Mouse (Mus musculus): ENCODE measurements at regions not wholly inside any gene's neighbourhood (a gene's known extent, or its start where the extent isn't known, plus 50 kb on each side); places are given as distances from the start of the nearest gene placed in this dataset.

GRCm38 (mm10) chr1:193623571-193623970, 253.5 kb upstream of the Camk1g start:
- DNase-seq = no peak

- no peak for DNase-seq
These were observed 248.2 kb upstream of the Camk1g start for GRCm38 (mm10) chr1:193618250-193618649.

GRCm38 (mm10) chr1:193610471-193610870, 240.4 kb upstream of the Camk1g start:
- DNase-seq = no peak

GRCm38 (mm10) chr1:193599895-193600294, 229.8 kb upstream of the Camk1g start:
- no peak for DNase-seq

- peak; percentile 38 for DNase-seq
These were observed 229.1 kb upstream of the Camk1g start for GRCm38 (mm10) chr1:193599163-193599562.

DNA sequence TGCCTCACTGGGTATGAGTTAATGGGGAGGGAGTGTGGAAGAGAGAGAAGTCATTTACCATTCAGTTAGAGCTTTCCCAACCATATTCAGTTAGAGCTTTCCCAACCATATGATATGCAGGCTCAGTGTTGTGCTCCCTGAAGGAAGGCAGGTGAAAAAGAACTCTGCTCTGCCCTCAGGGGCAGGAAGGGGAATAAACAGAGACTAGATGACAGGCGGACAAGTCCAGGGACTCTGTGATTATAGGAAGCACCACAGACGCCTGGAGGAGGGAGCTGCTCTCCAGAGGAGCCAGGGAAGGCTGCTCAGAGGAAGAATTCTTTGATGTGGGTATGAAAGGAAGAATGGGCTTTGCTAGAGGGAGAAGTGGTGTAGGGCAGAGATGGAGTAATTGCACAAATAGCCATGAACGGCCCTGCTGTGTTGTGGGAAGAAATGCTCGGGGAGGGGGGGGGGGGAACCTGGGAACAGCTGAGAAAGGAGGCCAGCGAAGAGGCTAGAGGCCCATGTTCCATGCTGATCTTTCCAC, 220.3 kb upstream of the Camk1g start:
- DNase-seq = no peak

DNA sequence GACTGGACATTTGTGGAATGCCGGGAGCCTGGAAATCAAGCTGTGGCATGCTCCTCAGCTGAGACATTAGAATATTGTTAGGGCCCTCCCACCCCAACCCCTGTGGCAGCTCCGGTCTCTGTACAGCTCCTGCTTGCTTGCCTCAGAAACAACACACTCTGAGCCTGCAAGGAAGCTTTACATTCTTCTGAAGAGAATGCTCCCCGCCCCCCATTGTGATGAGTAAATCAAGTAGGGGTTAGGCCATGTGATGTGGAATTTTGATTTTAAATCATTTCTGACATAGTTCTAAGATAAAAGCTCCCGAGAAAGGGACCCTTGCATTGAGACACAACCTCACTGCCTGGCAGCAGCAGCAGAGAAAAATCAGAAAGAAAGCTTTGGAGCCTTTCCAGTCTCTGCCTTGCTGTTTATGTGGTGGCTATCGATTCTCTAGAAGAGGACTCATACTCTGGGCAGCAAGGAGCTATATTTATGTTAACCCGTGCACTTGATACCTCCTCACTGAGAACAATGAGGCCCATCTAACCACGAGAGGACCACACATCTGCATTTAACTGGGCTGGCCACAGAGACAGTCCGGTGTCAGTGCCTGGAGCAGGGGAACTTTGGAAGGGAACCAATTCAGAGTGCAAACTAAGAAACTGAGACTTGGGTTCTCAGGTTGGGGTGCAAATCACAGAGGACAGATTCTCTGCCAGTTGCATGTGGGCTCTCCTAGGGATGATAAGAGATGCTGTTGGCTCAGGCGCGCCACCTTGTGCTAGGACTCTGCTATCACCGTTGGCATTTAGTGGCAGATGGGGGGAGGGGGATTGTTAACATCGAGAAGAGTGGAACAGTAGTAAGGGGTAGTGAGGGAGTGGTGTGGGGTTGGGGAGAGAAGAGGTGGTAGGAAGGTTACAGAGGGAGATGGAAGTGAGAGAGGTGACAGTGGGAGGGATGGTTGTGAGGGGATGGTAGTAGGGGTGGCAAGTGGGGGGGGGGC, 218.7 kb upstream of the Camk1g start:
- DNase-seq = peak; percentile 89

- no peak for DNase-seq
These were observed 217.2 kb upstream of the Camk1g start for GRCm38 (mm10) chr1:193587317-193587716.

- no peak for DNase-seq
These were observed 216.8 kb upstream of the Camk1g start for GRCm38 (mm10) chr1:193586896-193587295.

- no peak for DNase-seq
These were observed 213.7 kb upstream of the Camk1g start for GRCm38 (mm10) chr1:193583791-193584190.

DNA sequence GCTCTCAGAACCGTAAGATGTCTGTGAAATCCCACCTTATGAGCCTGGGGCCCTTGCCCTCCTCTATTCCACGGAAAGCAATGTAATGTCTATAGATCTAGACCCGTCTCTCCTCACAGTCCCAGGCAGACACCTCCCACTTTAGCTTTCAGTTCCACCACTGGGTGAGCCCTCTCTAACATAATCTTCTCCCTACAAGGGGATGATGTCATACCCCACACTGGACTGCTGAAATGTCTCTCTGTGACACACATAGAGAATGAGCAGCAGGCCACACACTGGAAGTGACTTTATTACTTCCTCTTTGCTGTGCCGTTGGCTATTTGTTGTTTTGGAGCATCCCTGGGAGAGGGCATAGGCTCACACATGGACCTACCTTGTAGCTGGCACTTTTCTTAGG, 210.3 kb upstream of the Camk1g start:
- DNase-seq = no peak

DNA sequence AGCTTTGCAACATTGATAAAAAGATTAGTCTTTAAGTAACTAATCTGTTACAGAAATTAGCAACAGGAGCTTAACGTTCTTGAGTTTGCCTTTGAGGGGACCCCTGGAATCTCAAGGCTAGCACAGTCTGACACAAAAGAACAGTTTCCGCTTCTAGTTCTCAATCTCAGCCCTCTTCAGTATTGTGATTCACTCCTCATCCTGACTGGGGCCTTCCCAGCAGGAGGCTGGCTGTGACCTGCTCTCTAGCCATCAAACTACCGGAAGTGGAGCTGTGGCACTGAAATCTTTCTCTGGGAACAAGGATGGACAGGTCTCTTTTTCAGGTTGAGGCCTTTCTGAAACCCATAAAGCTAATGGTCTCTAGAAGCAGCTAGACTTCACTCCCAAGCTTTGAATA, 209.6 kb upstream of the Camk1g start:
- no peak for DNase-seq

DNA sequence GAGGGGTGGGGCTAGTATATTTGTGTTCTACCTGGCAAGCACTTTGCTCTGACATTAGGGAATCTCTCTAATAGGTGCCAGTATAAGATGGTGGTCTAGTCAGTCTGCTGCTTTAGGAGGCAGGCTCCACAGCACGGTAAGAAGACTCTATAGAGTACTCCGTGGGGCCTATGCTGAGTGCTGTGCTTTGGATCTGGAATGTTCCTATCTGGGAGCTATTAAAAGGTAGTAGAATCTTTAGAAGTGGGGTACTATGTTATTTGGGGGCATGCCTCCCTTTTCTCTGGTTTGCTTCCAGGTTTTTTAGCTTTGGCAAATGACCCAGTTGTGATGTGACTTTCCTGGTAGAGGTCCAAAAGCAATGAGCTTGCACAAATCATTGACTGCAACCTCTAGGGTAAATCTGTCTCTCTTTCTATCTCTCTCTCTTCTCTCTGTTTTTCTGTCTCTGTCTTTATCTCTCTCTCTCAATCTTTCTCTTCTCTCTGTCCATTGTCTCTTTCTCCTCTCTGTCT, 208.6 kb upstream of the Camk1g start:
- DNase-seq = no peak

GRCm38 (mm10) chr1:193577821-193578220, 207.7 kb upstream of the Camk1g start:
- no peak for DNase-seq

DNA sequence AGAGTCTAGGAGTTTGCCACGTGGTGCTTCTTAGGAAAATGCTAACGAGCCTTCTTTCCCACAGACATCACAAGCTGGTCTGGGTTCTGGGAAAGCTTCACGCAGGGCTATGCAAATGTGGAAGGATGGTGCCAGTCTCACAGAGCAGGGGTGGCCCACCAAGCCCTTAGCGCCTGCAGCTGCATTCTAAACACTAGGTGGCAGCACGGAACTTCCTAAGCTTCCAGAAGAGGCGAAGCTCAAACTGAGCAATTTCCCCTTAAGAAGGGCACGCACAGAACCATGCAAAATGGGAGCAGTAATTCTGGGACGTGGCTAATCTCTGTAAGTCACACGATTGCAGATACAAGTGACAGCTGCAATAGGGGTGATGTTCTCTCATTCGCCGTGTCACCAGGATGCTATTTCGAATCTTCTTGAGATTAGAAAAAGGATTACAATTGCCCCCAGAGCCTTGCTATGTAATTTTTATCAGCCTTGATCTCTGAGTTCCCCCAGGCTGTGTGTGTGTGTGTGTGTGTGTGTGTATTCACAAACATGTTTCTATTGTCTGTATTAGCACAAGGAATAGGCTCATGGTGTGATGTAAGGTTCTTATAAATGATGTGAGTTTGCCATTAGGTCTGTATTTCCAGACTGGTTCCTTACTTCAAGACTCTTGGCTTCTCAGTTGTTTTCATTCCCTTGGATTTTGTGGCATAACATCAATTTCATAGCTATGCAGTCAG, 206.1 kb upstream of the Camk1g start:
- peak; percentile 93 for DNase-seq

DNA sequence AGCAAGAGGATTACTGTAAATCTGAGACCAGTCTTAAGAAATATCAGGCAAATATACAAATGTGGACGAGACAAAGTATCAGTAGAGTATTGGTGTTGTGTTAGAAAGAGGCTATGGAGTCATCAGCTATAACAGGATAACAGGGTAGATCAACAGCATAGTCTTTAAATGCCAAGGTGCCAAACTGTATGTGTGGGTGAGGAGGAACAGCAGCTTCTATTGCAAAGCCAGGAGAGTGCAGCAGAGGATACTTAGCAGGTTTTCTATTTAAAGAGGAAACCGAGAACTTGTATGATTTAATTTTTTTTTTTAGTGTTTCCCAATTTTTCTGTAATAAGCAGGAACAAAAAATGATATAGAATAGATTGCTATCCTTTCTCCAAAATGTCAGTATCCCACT, 202.7 kb upstream of the Camk1g start:
- no peak for DNase-seq

- DNase-seq = no peak
These were observed 202.3 kb upstream of the Camk1g start for GRCm38 (mm10) chr1:193572411-193572810.

GRCm38 (mm10) chr1:193571088-193571487, 201.0 kb upstream of the Camk1g start:
- no peak for DNase-seq

- DNase-seq = no peak
These were observed 198.6 kb upstream of the Camk1g start for GRCm38 (mm10) chr1:193568586-193569174.

DNA sequence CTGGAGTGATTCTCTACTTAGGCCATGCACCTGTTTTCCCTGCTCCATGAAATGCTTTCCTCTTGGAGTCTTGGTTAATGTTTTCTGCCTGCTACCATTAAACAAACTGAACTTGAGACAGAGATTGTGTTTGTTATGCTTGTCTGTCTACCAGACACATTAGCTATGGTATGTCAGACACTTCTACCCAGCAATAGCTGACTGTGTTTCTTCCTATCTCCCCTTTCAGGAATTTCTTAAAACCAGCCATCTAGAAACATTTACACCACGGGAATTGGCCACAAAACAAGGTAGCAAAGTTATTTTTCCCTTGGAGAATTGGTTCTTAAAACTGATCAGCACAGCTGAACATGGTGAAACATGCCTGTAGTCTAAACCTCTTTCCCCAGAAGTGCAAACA, 197.1 kb upstream of the Camk1g start:
- no peak for DNase-seq

DNA sequence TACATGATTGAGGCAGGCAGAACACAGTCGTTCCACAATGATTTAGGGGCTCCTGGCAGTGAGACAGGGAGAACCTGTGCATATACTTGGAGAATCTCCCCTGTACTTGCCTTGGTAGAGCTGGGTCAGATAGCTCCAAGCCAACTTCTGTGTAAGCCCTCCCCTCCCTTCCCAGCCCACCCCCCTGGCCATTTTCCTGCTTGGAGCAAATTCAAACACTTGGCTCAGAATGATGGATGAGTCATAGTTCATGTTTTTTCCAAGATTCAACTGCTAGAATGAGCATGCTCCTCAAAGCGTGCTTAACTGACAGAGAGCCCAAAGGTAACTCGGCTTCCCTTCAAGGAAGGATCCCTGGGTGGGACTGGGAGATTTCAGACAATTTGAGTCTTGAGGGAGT, 194.1 kb upstream of the Camk1g start:
- DNase-seq = no peak

GRCm38 (mm10) chr1:193562242-193562641, 192.1 kb upstream of the Camk1g start:
- no peak for DNase-seq

GRCm38 (mm10) chr1:193558122-193558521, 188.0 kb upstream of the Camk1g start:
- peak; percentile 43 for DNase-seq

Measured in embryo, embryonic 11 days (tissue).